Mouse (Mus musculus) heart, postnatal 36 days (tissue): ENCODE measurements around the gene Sugp2. TPM values are rescaled to one million over a fixed set of nuclear protein-coding genes. Genes with fewer than 3 reads are reported as not detected.
A peak's percentile ranks its signal among the peaks of the same experiment; 100 is the strongest.

Source experiments
- DNase-seq, 2 experiments: peaks; one replicate each; pipeline ENCODE4 v3.0.0; 2021 to 2022
- intact Hi-C: fragments of 180-260 bp; cut with DNase I; formaldehyde crosslinking; loops from one replicate; pipeline ENCODE4 v1.15.1; 2025
- total RNA-seq, 2 experiments: library from RNA; stranded (reverse); gene quantifications; 2 replicates each; pipeline ENCODE4 v1.2.3; 2021

Gene Sugp2
- total RNA-seq, 2 experiments from 2014 or later: 41.4 to 43.0 TPM

GRCm38 (mm10) chr8:70276476-70276875, 42.5 kb downstream of the Sugp2 start:
- peak in 1 of 2 experiments; percentile 31 for DNase-seq
- intact Hi-C loops: no loop called here

- no peak for DNase-seq
- intact Hi-C loops: no loop called here
Measured at GRCm38 (mm10) chr8:70278175-70278574, 44.1 kb downstream of the Sugp2 start.

GRCm38 (mm10) chr8:70279266-70279665, 45.2 kb downstream of the Sugp2 start:
- intact Hi-C loops: no loop called here
- DNase-seq: no peak

- intact Hi-C loops: no loop called here
- DNase-seq: no peak
Measured at GRCm38 (mm10) chr8:70281001-70281400, 47.0 kb downstream of the Sugp2 start.

GRCm38 (mm10) chr8:70282603-70283135, 48.6 kb downstream of the Sugp2 start, which contains the start of gene Homer3:
Homer3 (plus strand) TSS chr8:70282827.
- intact Hi-C loops: no loop called here
- peak; percentile 93 to 94 for DNase-seq

- DNase-seq: peak in 1 of 2 experiments; percentile 50
Measured at GRCm38 (mm10) chr8:70283136-70284077, 49.4 kb downstream of the Sugp2 start.

GRCm38 (mm10) chr8:70284421-70284820, 50.4 kb downstream of the Sugp2 start:
- intact Hi-C loops: no loop called here
- DNase-seq: no peak

More at GRCm38 (mm10) chr8:70283136-70284077, 49.4 kb downstream of the Sugp2 start:
- intact Hi-C loops: no loop called here

- no peak for DNase-seq
- intact Hi-C loops: no loop called here
Measured at GRCm38 (mm10) chr8:70285304-70285703, 51.3 kb downstream of the Sugp2 start.

- intact Hi-C loops: no loop called here
- no peak for DNase-seq
Measured at GRCm38 (mm10) chr8:70286737-70287136, 52.7 kb downstream of the Sugp2 start.

GRCm38 (mm10) chr8:70293988-70294405, 60.0 kb downstream of the Sugp2 start:
- no peak for DNase-seq
- intact Hi-C loops: no loop called here

- DNase-seq: no peak
- intact Hi-C loops: no loop called here
Measured at GRCm38 (mm10) chr8:70300881-70301280, 66.9 kb downstream of the Sugp2 start.

GRCm38 (mm10) chr8:70302358-70302890, 68.4 kb downstream of the Sugp2 start, which contains the start of the genes Ddx49 and Cope:
Ddx49 (minus strand) TSS chr8:70302489.
Cope (plus strand) TSS chr8:70302518.
- DNase-seq: peak; percentile 94 to 95
- intact Hi-C loops: no loop called here

- intact Hi-C loops: no loop called here
- DNase-seq: no peak
Measured at GRCm38 (mm10) chr8:70302901-70303300, 68.9 kb downstream of the Sugp2 start.

GRCm38 (mm10) chr8:70309311-70309710, 75.3 kb downstream of the Sugp2 start:
- no peak for DNase-seq

GRCm38 (mm10) chr8:70313399-70313798, 79.4 kb downstream of the Sugp2 start:
- intact Hi-C loops: no loop called here
- no peak for DNase-seq

More at GRCm38 (mm10) chr8:70309311-70309710, 75.3 kb downstream of the Sugp2 start:
- intact Hi-C loops: no loop called here

GRCm38 (mm10) chr8:70315624-70316510, 81.8 kb downstream of the Sugp2 start, which contains the start of gene Cers1:
Cers1 (plus strand) TSS chr8:70315775.
- DNase-seq: peak; percentile 52 to 60
- intact Hi-C loops: no loop called here

GRCm38 (mm10) chr8:70316511-70317504, 82.8 kb downstream of the Sugp2 start:
- intact Hi-C loops: no loop called here
- no peak for DNase-seq

- intact Hi-C loops: no loop called here
- no peak for DNase-seq
Measured at GRCm38 (mm10) chr8:70317872-70318271, 83.8 kb downstream of the Sugp2 start.

- DNase-seq: no peak
Measured at GRCm38 (mm10) chr8:70323716-70324115, 89.7 kb downstream of the Sugp2 start.

More at GRCm38 (mm10) chr8:70323716-70324115, 89.7 kb downstream of the Sugp2 start:
- intact Hi-C loops: no loop called here
